Mouse (Mus musculus): ENCODE results near the gene Gpr137. TPM values are rescaled to one million over a fixed set of nuclear protein-coding genes. Genes with fewer than 3 reads are reported as not detected.

Gpr137 gene
- polyA plus RNA-seq, 1 experiment from 2014 or later = 67.1 TPM

GRCm38 (mm10) chr19:6949951-6950350, 7.7 kb upstream of the Gpr137 start:
- Histone ChIP-seq H3K27ac (ENCODE audit: low read depth, low read length) (peak overlapping the region; percentile 96), H3K4me1 (ENCODE audit: control insufficient read depth, insufficient read depth, low read depth, low read length) (peaks cover 19% of the 10 kb centered on the region), H3K9me3 (ENCODE audit: control insufficient read depth, low read length) (no peaks in the 10 kb centered on the region), H3K36me3 (ENCODE audit: control insufficient read depth, insufficient read depth, low read length) (no peaks in the 10 kb centered on the region; the same call in 1 of the 2 replicates), H3K9ac (ENCODE audit: low read depth, low read length) (peak overlapping the region; percentile 81), H3K4me3 (ENCODE audit: low read length) (peak overlapping the region; percentile 61), H3K27me3 (replicated peaks; ENCODE audit: control insufficient read depth, insufficient read depth, low read length) (no peaks in the 10 kb centered on the region), H3K4me2 (ENCODE audit: low read length) (peak overlapping the region; percentile 98)
- no peak for ATAC-seq
- WGBS = 37% methylated on average over 5 of the region's 5 CpGs

- Histone ChIP-seq H3K4me3 (ENCODE audit: low read length) (no peak overlapping the region), H3K9ac (ENCODE audit: low read depth, low read length) (no peak overlapping the region), H3K4me1 (ENCODE audit: control insufficient read depth, insufficient read depth, low read depth, low read length) (peaks cover 19% of the 10 kb centered on the region), H3K9me3 (ENCODE audit: control insufficient read depth, low read length) (no peaks in the 10 kb centered on the region), H3K4me2 (ENCODE audit: low read length) (no peak overlapping the region), H3K36me3 (ENCODE audit: control insufficient read depth, insufficient read depth, low read length) (no peaks in the 10 kb centered on the region; the same call in 1 of the 2 replicates), H3K27ac (ENCODE audit: low read depth, low read length) (no peak overlapping the region), H3K27me3 (replicated peaks; ENCODE audit: control insufficient read depth, insufficient read depth, low read length) (no peaks in the 10 kb centered on the region)
- 92% methylated on average over 5 of the region's 5 CpGs for WGBS
- no peak for ATAC-seq
Observed at GRCm38 (mm10) chr19:6949532-6949931, 7.3 kb upstream of the Gpr137 start.

GRCm38 (mm10) chr19:6948186-6948585, 5.9 kb upstream of the Gpr137 start:
- Histone ChIP-seq H3K9ac (ENCODE audit: low read depth, low read length) (no peak overlapping the region), H3K4me1 (ENCODE audit: control insufficient read depth, insufficient read depth, low read depth, low read length) (peaks cover 20% of the 10 kb centered on the region), H3K4me3 (ENCODE audit: low read length) (no peak overlapping the region), H3K27ac (ENCODE audit: low read depth, low read length) (no peak overlapping the region), H3K27me3 (replicated peaks; ENCODE audit: control insufficient read depth, insufficient read depth, low read length) (no peaks in the 10 kb centered on the region), H3K36me3 (ENCODE audit: control insufficient read depth, insufficient read depth, low read length) (no peaks in the 10 kb centered on the region; the same call in 1 of the 2 replicates), H3K9me3 (ENCODE audit: control insufficient read depth, low read length) (no peaks in the 10 kb centered on the region), H3K4me2 (ENCODE audit: low read length) (no peak overlapping the region)
- ATAC-seq = no peak
- WGBS = 64% methylated on average over 4 of the region's 4 CpGs

- no peaks in the 10 kb centered on the region for H3K9me3 ChIP-seq (ENCODE audit: control insufficient read depth, low read length)
- no peak overlapping the region for H3K27ac ChIP-seq (ENCODE audit: low read depth, low read length)
- no peaks in the 10 kb centered on the region; the same call in 1 of the 2 replicates for H3K36me3 ChIP-seq (ENCODE audit: control insufficient read depth, insufficient read depth, low read length)
- no peak for ATAC-seq
- 56% methylated on average over 4 of the region's 4 CpGs for WGBS
- H3K9ac ChIP-seq (ENCODE audit: low read depth, low read length) = no peak overlapping the region
- H3K27me3 ChIP-seq (replicated peaks; ENCODE audit: control insufficient read depth, insufficient read depth, low read length) = no peaks in the 10 kb centered on the region
- no peak overlapping the region for H3K4me2 ChIP-seq (ENCODE audit: low read length)
- H3K4me1 ChIP-seq (ENCODE audit: control insufficient read depth, insufficient read depth, low read depth, low read length) = peaks cover 20% of the 10 kb centered on the region
- no peak overlapping the region for H3K4me3 ChIP-seq (ENCODE audit: low read length)
Observed at GRCm38 (mm10) chr19:6947742-6948141, 5.5 kb upstream of the Gpr137 start.

- H3K27ac ChIP-seq (ENCODE audit: low read depth, low read length) = no peak overlapping the region
- no peak for ATAC-seq
- H3K27me3 ChIP-seq (replicated peaks; ENCODE audit: control insufficient read depth, insufficient read depth, low read length) = no peaks in the 10 kb centered on the region
- 94% methylated on average over 6 of the region's 6 CpGs for WGBS
- no peaks in the 10 kb centered on the region for H3K9me3 ChIP-seq (ENCODE audit: control insufficient read depth, low read length)
- no peak overlapping the region for H3K4me3 ChIP-seq (ENCODE audit: low read length)
- H3K4me2 ChIP-seq (ENCODE audit: low read length) = no peak overlapping the region
- peaks cover 29% of the 10 kb centered on the region for H3K4me1 ChIP-seq (ENCODE audit: control insufficient read depth, insufficient read depth, low read depth, low read length)
- H3K36me3 ChIP-seq (ENCODE audit: control insufficient read depth, insufficient read depth, low read length) = no peaks in the 10 kb centered on the region; the same call in 1 of the 2 replicates
- no peak overlapping the region for H3K9ac ChIP-seq (ENCODE audit: low read depth, low read length)
Observed at GRCm38 (mm10) chr19:6943709-6944108, 1.4 kb upstream of the Gpr137 start.

GRCm38 (mm10) chr19:6942764-6943163, 484 bp upstream of the Gpr137 start:
- Histone ChIP-seq H3K27me3 (replicated peaks; ENCODE audit: control insufficient read depth, insufficient read depth, low read length) (no peaks in the 10 kb centered on the region), H3K36me3 (ENCODE audit: control insufficient read depth, insufficient read depth, low read length) (no peaks in the 10 kb centered on the region; the same call in 1 of the 2 replicates), H3K4me3 (ENCODE audit: low read length) (peak overlapping the region; percentile 86), H3K4me1 (ENCODE audit: control insufficient read depth, insufficient read depth, low read depth, low read length) (peaks cover 35% of the 10 kb centered on the region), H3K9me3 (ENCODE audit: control insufficient read depth, low read length) (no peaks in the 10 kb centered on the region), H3K9ac (ENCODE audit: low read depth, low read length) (peak overlapping the region; percentile 95), H3K4me2 (ENCODE audit: low read length) (peak overlapping the region; percentile 76), H3K27ac (ENCODE audit: low read depth, low read length) (peak overlapping the region; percentile 97)
- 23% methylated on average over 5 of the region's 5 CpGs for WGBS
- ATAC-seq = peak; percentile 5; the same call in 1 of the 2 replicates

- Histone ChIP-seq H3K36me3 (ENCODE audit: control insufficient read depth, insufficient read depth, low read length) (no peaks in the 10 kb centered on the region), H3K27me3 (replicated peaks; ENCODE audit: control insufficient read depth, insufficient read depth, low read length) (peaks cover 3% of the 10 kb centered on the region; the same call in 1 of the 2 replicates), H3K27ac (ENCODE audit: low read depth, low read length) (peak within 1 kb of the TSS; percentile 97), H3K4me2 (ENCODE audit: low read length) (peak within 1 kb of the TSS; percentile 76), H3K4me1 (ENCODE audit: control insufficient read depth, insufficient read depth, low read depth, low read length) (peaks cover 35% of the 10 kb centered on the region), H3K9ac (ENCODE audit: low read depth, low read length) (peak within 1 kb of the TSS; percentile 95), H3K4me3 (ENCODE audit: low read length) (peak within 1 kb of the TSS; percentile 86), H3K9me3 (ENCODE audit: control insufficient read depth, low read length) (no peaks in the 10 kb centered on the region)
- under 1% methylated on average over 82 of the region's 83 CpGs for WGBS
- ATAC-seq = peak; percentile 83
Observed at GRCm38 (mm10) chr19:6941372-6942248, 670 bp downstream of the Gpr137 start, which contains the start of gene Bad. Gene Bad, plus strand, starts transcription at chr19:6941861.

GRCm38 (mm10) chr19:6940396-6941351, 1.6 kb downstream of the Gpr137 start:
- H3K4me2 ChIP-seq (ENCODE audit: low read length) = peak overlapping the region; percentile 76
- peak overlapping the region; percentile 95 for H3K9ac ChIP-seq (ENCODE audit: low read depth, low read length)
- no peaks in the 10 kb centered on the region for H3K36me3 ChIP-seq (ENCODE audit: control insufficient read depth, insufficient read depth, low read length)
- H3K27me3 ChIP-seq (replicated peaks; ENCODE audit: control insufficient read depth, insufficient read depth, low read length) = peaks cover 10% of the 10 kb centered on the region
- peak overlapping the region; percentile 86 for H3K4me3 ChIP-seq (ENCODE audit: low read length)
- ATAC-seq = peak; percentile 7
- H3K9me3 ChIP-seq (ENCODE audit: control insufficient read depth, low read length) = no peaks in the 10 kb centered on the region
- peak overlapping the region; percentile 97 for H3K27ac ChIP-seq (ENCODE audit: low read depth, low read length)
- H3K4me1 ChIP-seq (ENCODE audit: control insufficient read depth, insufficient read depth, low read depth, low read length) = peaks cover 35% of the 10 kb centered on the region
- WGBS = 19% methylated on average over 29 of the region's 29 CpGs
